Mouse (Mus musculus): ENCODE measurements around the gene Urm1. TPM values are rescaled to one million over a fixed set of nuclear protein-coding genes. Genes with fewer than 3 reads are reported as not detected.

Urm1 gene
- polyA plus RNA-seq, 1 experiment from 2014 or later, result 21.5 TPM

DNA sequence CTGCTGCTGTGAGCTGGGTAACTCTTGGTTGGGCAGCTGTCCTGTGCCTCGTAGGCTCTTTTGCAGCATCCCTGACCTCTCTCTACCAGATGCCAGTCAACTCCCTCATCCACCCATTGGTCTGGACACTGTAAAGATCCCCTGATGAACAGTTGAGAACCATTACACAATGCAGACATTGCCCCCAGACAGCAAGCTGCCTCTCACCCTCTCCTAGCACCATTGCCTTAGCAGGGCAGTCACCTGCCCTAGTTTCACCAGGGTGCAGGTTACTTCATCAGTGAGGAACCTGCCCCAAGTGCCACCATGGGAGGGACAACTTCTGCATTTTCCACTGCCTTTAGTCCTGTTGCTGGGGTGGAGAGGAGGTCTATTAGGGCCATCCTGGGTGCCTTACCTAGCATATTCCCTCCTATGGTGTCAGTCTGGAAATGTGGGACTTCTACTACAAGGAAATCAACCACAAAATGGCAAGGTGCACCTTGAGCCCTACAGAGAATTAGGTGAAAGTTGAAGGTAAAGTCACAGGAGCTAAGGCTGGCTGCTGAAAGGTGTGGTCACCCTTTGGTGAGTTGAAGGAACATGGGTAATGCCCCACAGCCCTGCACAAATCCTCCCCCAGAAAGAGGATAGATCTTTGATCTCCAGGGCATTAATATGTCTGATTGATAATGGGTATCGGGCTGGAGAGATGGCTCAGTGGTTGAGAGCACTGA, 26.9 kb upstream of the Urm1 start:
- Histone ChIP-seq H3K4me1 (ENCODE audit: control insufficient read depth, insufficient read depth, low read length) (peaks cover 5% of the 10 kb centered on the region), H3K9me3 (ENCODE audit: control insufficient read depth, low read length) (no peaks in the 10 kb centered on the region), H3K4me2 (no peak overlapping the region), H3K27ac (ENCODE audit: low read depth, low read length) (no peak overlapping the region), H3K36me3 (ENCODE audit: control insufficient read depth, insufficient read depth, low read length) (peaks cover 3% of the 10 kb centered on the region; the same call in 1 of the 2 replicates), H3K9ac (ENCODE audit: low read length) (no peak overlapping the region), H3K27me3 (ENCODE audit: control insufficient read depth, insufficient read depth, low read length) (no peaks in the 10 kb centered on the region), H3K4me3 (ENCODE audit: low read depth, low read length) (no peak overlapping the region)
- 98% methylated on average over 2 of the region's 2 CpGs for WGBS
- DNase-seq (ENCODE audit: low spot score, missing footprints) (no peak), ATAC-seq (ENCODE audit: low FRiP score) (no peak)

DNA sequence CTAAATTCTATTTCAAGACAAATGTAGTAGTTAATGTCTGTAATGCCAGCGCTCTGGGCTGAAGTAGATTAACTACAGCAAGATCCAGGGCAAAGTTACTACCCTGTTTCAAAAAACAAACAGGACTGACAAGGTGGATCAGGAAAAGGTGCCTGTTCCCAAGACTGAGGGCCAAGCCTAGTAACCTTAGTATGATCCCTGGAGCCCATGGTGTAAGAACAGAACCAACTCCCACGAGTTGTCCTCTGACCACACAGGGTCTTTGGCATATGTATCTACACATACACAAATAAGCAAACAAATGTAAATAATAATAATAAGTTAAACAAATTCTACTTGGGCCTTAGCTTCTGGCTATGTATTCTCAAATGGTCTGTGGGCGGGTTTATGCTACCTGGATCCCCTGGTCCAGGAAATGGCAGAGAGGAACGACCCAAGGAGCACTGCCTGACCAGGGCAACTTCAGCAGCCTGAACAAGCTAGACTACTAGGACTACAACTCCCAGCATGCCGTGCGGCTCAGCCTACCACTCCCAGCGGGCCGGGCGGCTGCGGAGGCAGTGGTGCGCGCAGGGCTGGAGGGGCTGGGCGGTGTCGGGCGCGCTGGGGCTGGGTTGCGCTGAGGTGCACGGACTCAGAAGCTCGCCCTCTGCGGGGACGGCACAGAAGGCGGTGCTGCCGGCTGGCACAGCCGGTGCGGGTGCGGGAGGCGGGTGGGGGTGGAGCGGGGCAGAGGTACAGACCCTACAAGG, 17.6 kb upstream of the Urm1 start, which contains the start of gene Slc27a4:
Gene Slc27a4, plus strand, starts transcription at position 560 of the 752 bp plus-strand sequence.
- peak within 1 kb of the TSS; percentile 77 for H3K4me3 ChIP-seq (ENCODE audit: low read depth, low read length)
- peak within 1 kb of the TSS; percentile 76 for H3K27ac ChIP-seq (ENCODE audit: low read depth, low read length)
- H3K4me2 ChIP-seq, result peak within 1 kb of the TSS; percentile 80
- no peaks in the 10 kb centered on the region for H3K27me3 ChIP-seq (ENCODE audit: control insufficient read depth, insufficient read depth, low read length)
- DNase-seq (ENCODE audit: low spot score, missing footprints) (peak; percentile 98), ATAC-seq (ENCODE audit: low FRiP score) (peak; percentile 98)
- no peaks in the 10 kb centered on the region for H3K9me3 ChIP-seq (ENCODE audit: control insufficient read depth, low read length)
- peak within 1 kb of the TSS; percentile 85 for H3K9ac ChIP-seq (ENCODE audit: low read length)
- peaks cover 4% of the 10 kb centered on the region; the same call in 1 of the 2 replicates for H3K36me3 ChIP-seq (ENCODE audit: control insufficient read depth, insufficient read depth, low read length)
- 6% methylated on average over 27 of the region's 28 CpGs for WGBS
- peaks cover 7% of the 10 kb centered on the region for H3K4me1 ChIP-seq (ENCODE audit: control insufficient read depth, insufficient read depth, low read length)

DNA sequence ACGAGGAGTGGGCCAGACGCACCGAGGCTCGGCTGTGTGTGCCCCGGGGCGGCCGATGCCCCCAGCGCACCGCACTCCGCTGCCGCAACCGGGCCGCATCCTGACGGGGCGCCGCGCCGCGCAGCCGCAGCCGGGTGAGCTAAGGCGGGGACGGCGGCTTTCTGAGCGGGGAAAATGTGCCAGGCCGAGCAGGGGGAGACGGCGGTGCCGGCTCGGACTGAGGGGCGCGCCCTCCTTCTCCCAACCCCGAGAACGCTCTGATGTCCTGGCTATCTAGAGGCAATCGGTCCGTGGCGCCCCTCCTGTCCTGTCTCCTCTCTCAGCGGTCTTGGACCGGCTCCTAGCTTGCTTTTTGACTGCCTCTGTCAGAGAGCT, 17.1 kb upstream of the Urm1 start:
- Histone ChIP-seq H3K4me3 (ENCODE audit: low read depth, low read length) (peak overlapping the region; percentile 77), H3K9me3 (ENCODE audit: control insufficient read depth, low read length) (no peaks in the 10 kb centered on the region), H3K27ac (ENCODE audit: low read depth, low read length) (peak overlapping the region; percentile 76), H3K27me3 (ENCODE audit: control insufficient read depth, insufficient read depth, low read length) (no peaks in the 10 kb centered on the region), H3K36me3 (ENCODE audit: control insufficient read depth, insufficient read depth, low read length) (peaks cover 7% of the 10 kb centered on the region; the same call in 1 of the 2 replicates), H3K4me2 (peak overlapping the region; percentile 80), H3K4me1 (ENCODE audit: control insufficient read depth, insufficient read depth, low read length) (peaks cover 7% of the 10 kb centered on the region), H3K9ac (ENCODE audit: low read length) (peak overlapping the region; percentile 85)
- ATAC-seq (ENCODE audit: low FRiP score) (peak; percentile 84), DNase-seq (ENCODE audit: low spot score, missing footprints) (peak; percentile 95)
- WGBS, result under 1% methylated on average over 39 of the region's 39 CpGs

DNA sequence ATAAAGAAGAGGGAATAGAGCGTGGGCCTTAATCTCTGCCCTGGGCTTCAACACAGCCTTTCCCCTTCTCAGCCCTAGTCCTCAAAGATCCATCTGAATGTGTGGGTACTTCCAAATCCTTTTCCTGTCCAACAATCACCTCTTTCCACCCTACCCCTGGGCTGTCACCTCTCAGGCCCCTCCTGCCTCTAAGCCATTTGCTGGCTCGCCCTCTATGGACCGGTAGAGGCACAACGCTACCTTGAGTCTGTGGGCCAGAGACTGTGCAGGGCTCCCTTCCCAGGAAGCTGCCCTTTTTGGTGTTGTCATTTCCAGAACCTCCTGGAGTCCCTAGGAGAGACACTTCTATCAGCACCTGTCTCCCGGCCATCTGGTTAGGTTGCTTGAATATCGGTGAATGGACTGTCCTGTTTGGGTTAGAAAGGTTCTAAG, 16.5 kb upstream of the Urm1 start:
- ATAC-seq (ENCODE audit: low FRiP score), result no peak
- no peak overlapping the region for H3K27ac ChIP-seq (ENCODE audit: low read depth, low read length)
- WGBS, result 21% methylated on average over 6 of the region's 6 CpGs

DNA sequence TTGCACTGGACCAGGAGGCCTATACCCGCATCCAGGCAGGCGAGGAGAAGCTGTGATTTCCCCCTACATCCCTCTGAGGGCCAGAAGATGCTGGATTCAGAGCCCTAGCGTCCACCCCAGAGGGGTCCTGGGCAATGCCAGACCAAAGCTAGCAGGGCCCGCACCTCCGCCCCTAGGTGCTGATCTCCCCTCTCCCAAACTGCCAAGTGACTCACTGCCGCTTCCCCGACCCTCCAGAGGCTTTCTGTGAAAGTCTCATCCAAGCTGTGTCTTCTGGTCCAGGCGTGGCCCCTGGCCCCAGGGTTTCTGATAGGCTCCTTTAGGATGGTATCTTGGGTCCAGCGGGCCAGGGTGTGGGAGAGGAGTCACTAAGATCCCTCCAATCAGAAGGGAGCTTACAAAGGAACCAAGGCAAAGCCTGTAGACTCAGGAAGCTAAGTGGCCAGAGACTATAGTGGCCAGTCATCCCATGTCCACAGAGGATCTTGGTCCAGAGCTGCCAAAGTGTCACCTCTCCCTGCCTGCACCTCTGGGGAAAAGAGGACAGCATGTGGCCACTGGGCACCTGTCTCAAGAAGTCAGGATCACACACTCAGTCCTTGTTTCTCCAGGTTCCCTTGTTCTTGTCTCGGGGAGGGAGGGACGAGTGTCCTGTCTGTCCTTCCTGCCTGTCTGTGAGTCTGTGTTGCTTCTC, 4.0 kb upstream of the Urm1 start:
- DNase-seq (ENCODE audit: low spot score, missing footprints) (no peak), ATAC-seq (ENCODE audit: low FRiP score) (no peak)
- no peak overlapping the region for H3K27ac ChIP-seq (ENCODE audit: low read depth, low read length)
- no peak overlapping the region for H3K9ac ChIP-seq (ENCODE audit: low read length)
- H3K4me2 ChIP-seq, result no peak overlapping the region
- 87% methylated on average over 11 of the region's 11 CpGs for WGBS
- H3K27me3 ChIP-seq (ENCODE audit: control insufficient read depth, insufficient read depth, low read length), result no peaks in the 10 kb centered on the region
- H3K36me3 ChIP-seq (ENCODE audit: control insufficient read depth, insufficient read depth, low read length), result peaks cover 8% of the 10 kb centered on the region; the same call in 1 of the 2 replicates
- H3K4me1 ChIP-seq (ENCODE audit: control insufficient read depth, insufficient read depth, low read length), result peaks cover 17% of the 10 kb centered on the region
- no peak overlapping the region for H3K4me3 ChIP-seq (ENCODE audit: low read depth, low read length)
- no peaks in the 10 kb centered on the region for H3K9me3 ChIP-seq (ENCODE audit: control insufficient read depth, low read length)

More for the DNA sequence above, 16.5 kb upstream of the Urm1 start:
- Histone ChIP-seq H3K9me3 (ENCODE audit: control insufficient read depth, low read length) (no peaks in the 10 kb centered on the region), H3K4me3 (ENCODE audit: low read depth, low read length) (peak overlapping the region; percentile 77), H3K9ac (ENCODE audit: low read length) (peak overlapping the region; percentile 85), H3K36me3 (ENCODE audit: control insufficient read depth, insufficient read depth, low read length) (peaks cover 7% of the 10 kb centered on the region; the same call in 1 of the 2 replicates), H3K4me1 (ENCODE audit: control insufficient read depth, insufficient read depth, low read length) (peaks cover 7% of the 10 kb centered on the region), H3K4me2 (peak overlapping the region; percentile 80), H3K27me3 (ENCODE audit: control insufficient read depth, insufficient read depth, low read length) (no peaks in the 10 kb centered on the region)
- peak; percentile 84 for DNase-seq (ENCODE audit: low spot score, missing footprints)

DNA sequence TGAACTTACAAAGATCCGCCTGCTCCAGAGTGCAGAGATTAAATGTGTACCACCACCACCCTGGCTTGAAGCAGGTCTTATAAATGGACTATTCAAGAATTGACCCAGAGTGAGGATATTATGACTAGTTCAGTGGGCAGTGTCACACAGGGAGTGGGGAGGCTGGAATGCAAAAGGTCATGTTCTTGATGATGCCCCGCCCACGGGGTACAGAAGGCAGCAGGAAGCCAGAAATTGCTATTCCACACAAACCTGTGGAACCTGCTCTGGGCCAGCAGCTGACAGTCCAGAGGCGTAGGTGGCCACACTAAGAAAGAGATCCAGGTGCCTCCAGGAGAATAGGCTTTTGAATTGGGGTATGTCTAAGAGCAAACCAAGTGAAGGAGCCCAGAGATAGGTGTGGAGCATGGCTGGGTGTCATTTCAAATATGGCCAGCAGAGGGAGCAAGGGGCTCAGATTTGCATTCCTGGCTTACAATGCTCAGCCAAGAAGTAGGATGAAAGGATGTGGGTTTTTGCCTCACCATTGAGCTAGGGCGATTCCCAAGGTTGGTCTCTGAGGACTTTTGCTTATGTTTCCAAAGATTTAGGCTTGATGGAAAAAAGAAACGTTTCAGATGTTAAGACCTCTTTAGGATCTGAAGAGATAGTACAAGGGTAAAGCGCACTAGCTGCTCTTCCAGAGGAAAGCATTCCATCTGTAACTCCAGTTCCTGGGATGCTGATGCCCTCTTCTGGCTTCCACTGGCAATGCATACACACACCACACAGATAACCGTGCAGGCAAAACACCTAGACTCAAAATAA, 2.2 kb upstream of the Urm1 start:
- no peaks in the 10 kb centered on the region for H3K27me3 ChIP-seq (ENCODE audit: control insufficient read depth, insufficient read depth, low read length)
- H3K9ac ChIP-seq (ENCODE audit: low read length), result no peak overlapping the region
- H3K9me3 ChIP-seq (ENCODE audit: control insufficient read depth, low read length), result no peaks in the 10 kb centered on the region
- DNase-seq (ENCODE audit: low spot score, missing footprints) (peak; percentile 100), ATAC-seq (ENCODE audit: low FRiP score) (peak; percentile 39; the same call in 1 of the 2 replicates)
- H3K27ac ChIP-seq (ENCODE audit: low read depth, low read length), result 0 out of 2 replicates have a peak overlapping the region, but pooled peaks have one; percentile 22
- peaks cover 2% of the 10 kb centered on the region; the same call in 1 of the 2 replicates for H3K36me3 ChIP-seq (ENCODE audit: control insufficient read depth, insufficient read depth, low read length)
- peak overlapping the region; percentile 23; the same call in 1 of the 2 replicates for H3K4me2 ChIP-seq
- peaks cover 19% of the 10 kb centered on the region for H3K4me1 ChIP-seq (ENCODE audit: control insufficient read depth, insufficient read depth, low read length)
- H3K4me3 ChIP-seq (ENCODE audit: low read depth, low read length), result no peak overlapping the region
- 34% methylated on average over 8 of the region's 8 CpGs for WGBS

DNA sequence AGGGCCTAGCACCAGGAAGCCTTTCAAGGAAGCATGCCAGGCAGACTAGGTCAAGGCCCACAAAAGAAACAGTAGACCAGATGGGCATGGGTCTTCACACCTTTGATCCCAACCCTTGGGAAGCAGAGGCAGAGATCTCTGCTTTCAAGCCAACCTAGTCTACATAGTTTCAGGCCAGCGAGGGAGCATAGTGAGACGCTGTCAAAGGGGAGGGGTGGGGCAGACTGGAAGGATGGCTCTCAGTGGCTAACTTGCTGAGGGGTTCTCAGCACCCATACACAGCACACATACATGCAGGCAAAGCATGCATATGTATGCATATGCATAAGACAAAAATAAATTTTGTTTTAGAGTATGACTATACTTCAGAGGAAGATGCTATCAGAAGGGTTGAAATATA, 512 bp upstream of the Urm1 start:
- Histone ChIP-seq H3K4me2 (peak overlapping the region; percentile 46), H3K4me3 (ENCODE audit: low read depth, low read length) (no peak overlapping the region), H3K4me1 (ENCODE audit: control insufficient read depth, insufficient read depth, low read length) (peaks cover 19% of the 10 kb centered on the region), H3K9ac (ENCODE audit: low read length) (peak overlapping the region; percentile 53; the same call in 1 of the 2 replicates), H3K27me3 (ENCODE audit: control insufficient read depth, insufficient read depth, low read length) (no peaks in the 10 kb centered on the region), H3K9me3 (ENCODE audit: control insufficient read depth, low read length) (no peaks in the 10 kb centered on the region), H3K27ac (ENCODE audit: low read depth, low read length) (peak overlapping the region; percentile 96), H3K36me3 (ENCODE audit: control insufficient read depth, insufficient read depth, low read length) (0 out of 2 replicates have a peak, but pooled peaks cover 2% of the 10 kb centered on the region)
- no peak for ATAC-seq (ENCODE audit: low FRiP score)
- peak; percentile 86 for DNase-seq (ENCODE audit: low spot score, missing footprints)
- WGBS, result 5% methylated on average over 2 of the region's 2 CpGs

DNA sequence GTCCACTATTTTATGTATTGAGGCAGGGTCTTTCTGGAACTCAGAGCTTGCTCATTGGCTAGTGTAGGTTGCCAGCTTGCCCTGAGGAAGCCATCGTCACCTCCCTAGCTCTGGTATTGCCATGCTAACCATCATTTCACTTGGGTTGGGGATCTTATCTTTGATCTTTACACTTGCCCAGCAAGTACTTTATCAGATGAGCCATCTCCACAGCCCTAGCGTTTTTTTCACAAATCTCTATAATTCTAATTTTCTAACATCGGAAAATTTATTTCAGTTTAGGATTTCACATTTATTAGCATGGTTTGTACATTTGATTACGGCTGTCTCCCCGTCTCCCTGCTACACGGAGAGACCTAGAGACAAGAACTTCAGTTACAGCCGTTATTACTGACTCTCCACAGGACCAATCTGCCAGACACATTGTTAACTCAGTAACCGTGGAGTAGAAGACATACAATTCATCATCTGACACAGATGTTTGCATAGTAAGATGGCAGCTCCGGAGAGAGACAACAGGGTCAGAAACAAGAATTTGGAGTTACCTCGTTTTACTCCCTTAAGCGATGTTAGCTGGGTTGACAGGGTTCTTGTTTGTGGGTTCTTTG, 6.5 kb downstream of the Urm1 start:
- DNase-seq (ENCODE audit: low spot score, missing footprints) (no peak), ATAC-seq (ENCODE audit: low FRiP score) (peak; percentile 30; the same call in 1 of the 2 replicates)
- Histone ChIP-seq H3K9ac (ENCODE audit: low read length) (peak overlapping the region; percentile 80), H3K36me3 (ENCODE audit: control insufficient read depth, insufficient read depth, low read length) (no peaks in the 10 kb centered on the region), H3K4me1 (ENCODE audit: control insufficient read depth, insufficient read depth, low read length) (peaks cover 11% of the 10 kb centered on the region), H3K9me3 (ENCODE audit: control insufficient read depth, low read length) (no peaks in the 10 kb centered on the region), H3K4me3 (ENCODE audit: low read depth, low read length) (peak overlapping the region; percentile 91), H3K4me2 (peak overlapping the region; percentile 68), H3K27me3 (ENCODE audit: control insufficient read depth, insufficient read depth, low read length) (no peaks in the 10 kb centered on the region), H3K27ac (ENCODE audit: low read depth, low read length) (peak overlapping the region; percentile 91)
- WGBS, result 16% methylated on average over 11 of the region's 11 CpGs
